Mouse (Mus musculus) forebrain, embryonic 11.5 days (tissue): ENCODE measurements around the gene Sowaha. TPM values are rescaled to one million over a fixed set of nuclear protein-coding genes. Genes with fewer than 3 reads are reported as not detected.

ENCODE experiments used
- ATAC-seq: fragments of 200-750 bp; cut with Nextera tagmentation; replicated peaks from 2 replicates; pipeline ENCODE4 v1.8.0; 2017; ENCODE audit warnings: moderate TSS enrichment; ENCODE audit not compliant: low FRiP score
- DNase-seq: peaks from one replicate; pipeline ENCODE4 v3.0.0-alpha.2; 2017; ENCODE audit warnings: low spot score
- H3K27ac ChIP-seq: fragments of 300-500 bp; sonication (generic); 2 replicates; pipeline ENCODE4 v1.5.1; 2014; ENCODE audit warnings: low read depth, low read length
- H3K27me3 ChIP-seq: fragments of 300-500 bp; sonication (generic); 2 replicates; pipeline ENCODE4 v1.6.1; 2014; ENCODE audit warnings: mild to moderate bottlenecking, low read length, mixed read lengths; ENCODE audit not compliant: control insufficient read depth, insufficient read depth
- H3K36me3 ChIP-seq: fragments of 300-500 bp; sonication (generic); 2 replicates; pipeline ENCODE4 v1.6.1; 2014; ENCODE audit warnings: mild to moderate bottlenecking, low read length, moderate library complexity, mixed read lengths; ENCODE audit not compliant: control insufficient read depth, insufficient read depth
- H3K4me1 ChIP-seq: fragments of 300-500 bp; sonication (generic); replicated peaks from 2 replicates; pipeline ENCODE4 v1.6.1; 2014; ENCODE audit warnings: low read length, mixed read lengths; ENCODE audit not compliant: control insufficient read depth, insufficient read depth
- H3K4me2 ChIP-seq: fragments of 300-500 bp; sonication (generic); 2 replicates; pipeline ENCODE4 v1.6.1; 2014; ENCODE audit warnings: low read depth, mild to moderate bottlenecking, low read length, moderate library complexity, mixed read lengths; ENCODE audit not compliant: severe bottlenecking
- H3K4me3 ChIP-seq: fragments of 300-500 bp; sonication (generic); 2 replicates; pipeline ENCODE4 v1.5.1; 2014; ENCODE audit warnings: low read depth, low read length
- H3K9ac ChIP-seq: fragments of 300-500 bp; sonication (generic); 2 replicates; pipeline ENCODE4 v1.6.1; 2014; ENCODE audit warnings: low read length
- H3K9me3 ChIP-seq: fragments of 300-500 bp; sonication (generic); 2 replicates; pipeline ENCODE4 v1.6.1; 2016; ENCODE audit warnings: low read length, mixed read lengths; ENCODE audit not compliant: control insufficient read depth
- WGBS: fragments of 180-500 bp; shearing (Covaris S2); extraction: QIAGEN DNeasy Blood & Tissue Kit; methylation state at CpG from one replicate; pipeline ENCODE4 v1.1.7; 2014; 5-methylcytosine and 5-hydroxymethylcytosine counted together
- polyA plus RNA-seq: library from polyadenylated mRNA; unstranded; fragments of >200 nt; fragmentation: Nextera tagmentation; extraction: Ambion mirVana; gene quantifications from 2 replicates; pipeline ENCODE4 v1.2.1, GENCODE M21; 2014

Sowaha gene
- polyA plus RNA-seq, 1 experiment from 2014 or later, result 0.77 TPM

DNA sequence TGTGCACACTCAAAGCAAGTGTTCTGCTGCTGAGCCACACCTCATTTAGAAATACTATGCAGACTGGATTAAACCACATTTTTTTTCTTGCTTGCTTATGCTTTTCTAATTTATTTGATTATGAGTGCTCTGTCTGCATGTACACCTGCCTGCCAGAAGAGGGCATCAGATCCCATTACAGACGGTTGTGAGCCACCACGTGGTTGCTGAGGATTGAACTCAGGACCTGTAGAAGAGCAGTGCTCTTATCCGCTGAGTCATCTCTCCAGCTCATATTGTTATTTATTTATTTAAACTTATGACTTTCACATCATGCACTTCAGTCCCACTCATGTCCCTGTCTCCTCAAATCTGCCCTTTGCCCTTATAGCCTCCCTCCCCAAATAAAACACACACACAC lies 5.6 kb upstream of the Sowaha start:
- DNase-seq (no peak), ATAC-seq (no peak)
- 53% methylated on average over 3 of the region's 3 CpGs for WGBS
- H3K27ac ChIP-seq, result no peak overlapping the region
- H3K4me1 ChIP-seq, result peaks cover 5% of the 10 kb centered on the region; the same call in 1 of the 2 replicates
- H3K27me3 ChIP-seq, result peaks cover 11% of the 10 kb centered on the region
- no peaks in the 10 kb centered on the region for H3K9me3 ChIP-seq
- no peaks in the 10 kb centered on the region for H3K36me3 ChIP-seq
- H3K9ac ChIP-seq, result no peak overlapping the region
- no peak overlapping the region for H3K4me2 ChIP-seq
- H3K4me3 ChIP-seq, result no peak overlapping the region

DNA sequence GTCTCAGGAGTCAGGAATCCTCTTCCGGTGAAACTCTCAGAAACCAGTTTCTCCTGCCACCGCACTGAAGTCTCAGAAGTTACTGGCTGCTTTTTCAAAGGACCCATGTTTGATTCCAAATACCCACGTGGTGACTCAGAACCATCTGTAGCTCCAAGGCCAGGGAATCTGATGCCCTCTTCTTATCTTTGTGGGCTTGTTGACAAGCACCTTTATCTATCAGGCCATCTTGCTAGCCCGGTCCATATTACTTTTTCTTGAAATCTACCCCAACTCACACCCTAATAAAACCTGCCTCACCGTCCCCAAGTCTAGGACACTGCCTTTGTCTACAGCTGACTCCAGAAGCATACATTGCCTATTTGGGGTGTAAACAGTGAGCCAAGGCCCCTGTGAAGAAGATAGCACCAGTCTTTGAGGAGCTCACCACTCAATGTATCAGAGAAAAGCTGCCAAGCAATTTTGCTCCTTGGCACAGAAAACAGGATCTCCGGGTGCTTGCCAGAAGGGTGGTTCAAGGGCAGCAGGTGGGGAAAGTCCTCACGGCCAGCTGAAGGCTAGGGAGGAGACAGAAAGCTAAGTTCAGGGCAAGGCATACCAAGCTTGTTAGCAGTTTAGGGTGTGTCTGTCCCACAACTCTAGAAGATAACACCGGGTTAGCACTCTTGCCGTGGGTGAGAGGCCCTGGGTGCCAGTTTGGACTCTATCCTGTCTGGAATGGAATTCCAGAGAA lies 3.3 kb upstream of the Sowaha start:
- no peaks in the 10 kb centered on the region for H3K36me3 ChIP-seq
- no peak overlapping the region for H3K4me3 ChIP-seq
- peaks cover 5% of the 10 kb centered on the region; the same call in 1 of the 2 replicates for H3K9me3 ChIP-seq
- no peak overlapping the region for H3K4me2 ChIP-seq
- no peak overlapping the region for H3K9ac ChIP-seq
- 78% methylated on average over 9 of the region's 9 CpGs for WGBS
- H3K27ac ChIP-seq, result no peak overlapping the region
- peaks cover 20% of the 10 kb centered on the region for H3K4me1 ChIP-seq
- peaks cover 35% of the 10 kb centered on the region for H3K27me3 ChIP-seq
- ATAC-seq (no peak), DNase-seq (no peak)

DNA sequence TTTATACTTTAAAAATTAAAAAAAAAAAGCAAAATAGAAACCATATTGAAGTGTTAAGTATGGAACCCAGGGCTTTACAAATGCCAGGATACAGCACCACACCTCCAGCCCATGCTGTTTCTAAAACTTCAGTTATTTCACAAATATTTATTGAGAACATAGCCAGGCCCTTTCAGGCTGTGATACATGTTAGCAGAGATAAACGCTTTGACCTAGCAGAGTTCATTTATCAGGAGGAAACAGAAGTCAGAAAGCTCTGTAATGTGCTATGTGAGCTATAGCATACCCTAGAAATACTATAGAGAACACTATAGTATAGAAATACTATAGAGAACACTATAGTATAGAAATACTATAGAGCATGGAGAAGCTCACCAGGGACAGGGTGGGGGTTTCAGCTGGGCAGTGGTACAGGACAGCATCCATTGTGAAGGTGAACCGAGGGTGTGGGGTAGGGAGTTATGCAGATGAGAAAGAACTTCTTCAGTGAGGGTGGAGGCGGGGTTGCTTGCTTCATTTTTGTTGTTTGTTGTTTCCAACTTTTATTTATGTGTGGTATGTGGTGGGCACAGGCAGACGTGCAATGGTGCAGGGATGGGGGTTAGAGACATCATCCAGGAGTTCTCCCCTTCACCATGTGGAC lies 1.1 kb upstream of the Sowaha start:
- no peak overlapping the region for H3K4me3 ChIP-seq
- 74% methylated on average over 4 of the region's 4 CpGs for WGBS
- H3K4me1 ChIP-seq, result peaks cover 16% of the 10 kb centered on the region
- ATAC-seq (no peak), DNase-seq (no peak)
- peaks cover 40% of the 10 kb centered on the region for H3K27me3 ChIP-seq
- H3K27ac ChIP-seq, result no peak overlapping the region
- H3K36me3 ChIP-seq, result no peaks in the 10 kb centered on the region
- H3K4me2 ChIP-seq, result no peak overlapping the region
- H3K9ac ChIP-seq, result no peak overlapping the region
- H3K9me3 ChIP-seq, result peaks cover 5% of the 10 kb centered on the region; the same call in 1 of the 2 replicates

DNA sequence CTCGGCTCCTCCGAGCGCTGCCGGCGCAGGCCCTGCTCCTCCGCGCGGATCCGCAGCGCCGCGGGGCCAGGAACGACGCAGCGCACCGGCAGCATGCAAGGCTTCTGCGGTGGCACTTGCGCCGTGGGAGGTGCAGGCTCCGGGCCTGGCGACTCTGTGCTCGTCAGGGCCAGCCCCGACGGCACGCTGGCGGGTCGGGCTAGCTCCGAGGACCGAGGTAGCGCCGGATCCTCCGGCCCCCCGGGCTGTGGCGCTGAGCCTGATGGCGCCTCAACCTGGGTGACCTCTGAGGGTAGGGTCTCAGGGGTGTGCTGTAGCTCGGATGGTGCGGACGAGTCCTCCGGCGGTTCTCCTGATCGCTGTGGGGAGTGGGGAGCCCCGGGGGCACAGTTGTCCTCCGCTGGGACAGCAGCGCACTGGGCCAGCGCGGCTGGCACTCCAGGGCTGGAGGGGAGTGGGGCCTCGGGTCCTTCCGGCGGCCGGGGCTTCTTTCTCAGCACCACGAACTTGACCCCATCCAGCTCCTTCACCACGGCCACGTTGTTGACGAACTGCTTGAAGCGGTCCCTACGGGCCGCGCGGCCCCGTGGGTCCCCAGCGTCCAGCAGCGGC lies 797 bp downstream of the Sowaha start:
- peak; percentile 63 for DNase-seq
- Histone ChIP-seq H3K9ac (peak overlapping the region; percentile 16), H3K27ac (no peak overlapping the region), H3K4me2 (peak overlapping the region; percentile 64), H3K27me3 (peaks cover 40% of the 10 kb centered on the region), H3K36me3 (no peaks in the 10 kb centered on the region), H3K4me3 (peak overlapping the region; percentile 42), H3K9me3 (peaks cover 5% of the 10 kb centered on the region; the same call in 1 of the 2 replicates), H3K4me1 (peaks cover 17% of the 10 kb centered on the region)
- no peak for ATAC-seq
- WGBS, result 2% methylated on average over 59 of the region's 62 CpGs

DNA sequence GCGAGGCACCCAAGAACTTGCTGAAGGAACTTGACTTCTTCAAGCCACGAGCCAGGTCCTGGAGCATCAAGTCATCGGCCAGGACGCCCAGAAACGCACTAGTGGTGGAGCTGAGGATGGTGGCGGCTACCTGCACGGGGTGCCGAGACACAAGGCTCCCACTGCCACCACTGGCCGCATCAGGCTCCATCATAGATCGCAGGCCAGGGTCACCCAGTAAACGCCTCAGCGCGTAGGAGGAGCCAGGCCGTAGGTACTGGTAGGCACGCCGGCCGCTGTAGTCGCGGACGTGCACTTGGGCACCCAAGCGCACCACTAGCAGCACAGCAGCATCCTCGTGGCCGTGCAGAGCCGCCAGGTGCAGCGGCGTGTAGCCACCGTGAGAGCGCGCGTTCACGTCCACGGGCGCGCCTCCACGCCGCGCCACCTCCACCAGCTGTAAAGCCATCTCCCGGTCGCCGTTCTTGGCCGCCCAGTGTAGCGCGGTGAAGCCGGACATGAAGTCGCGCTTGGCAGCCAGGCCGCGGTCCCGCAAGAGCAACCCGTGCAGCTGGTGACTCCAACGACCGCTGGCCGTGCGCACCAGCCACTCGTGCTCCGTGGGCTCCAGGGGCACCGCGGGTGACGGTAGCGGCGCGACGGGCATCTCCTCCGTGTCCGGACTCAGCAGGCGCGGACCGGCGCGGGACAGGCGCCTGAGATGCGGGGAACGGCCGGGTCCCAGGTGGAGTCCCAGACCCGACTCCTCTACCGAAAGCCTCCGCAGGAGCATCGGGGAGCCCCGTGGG lies 1.5 kb downstream of the Sowaha start:
- Histone ChIP-seq H3K27ac (no peak overlapping the region), H3K9ac (0 out of 2 replicates have a peak overlapping the region, but pooled peaks have one; percentile 16)

DNA sequence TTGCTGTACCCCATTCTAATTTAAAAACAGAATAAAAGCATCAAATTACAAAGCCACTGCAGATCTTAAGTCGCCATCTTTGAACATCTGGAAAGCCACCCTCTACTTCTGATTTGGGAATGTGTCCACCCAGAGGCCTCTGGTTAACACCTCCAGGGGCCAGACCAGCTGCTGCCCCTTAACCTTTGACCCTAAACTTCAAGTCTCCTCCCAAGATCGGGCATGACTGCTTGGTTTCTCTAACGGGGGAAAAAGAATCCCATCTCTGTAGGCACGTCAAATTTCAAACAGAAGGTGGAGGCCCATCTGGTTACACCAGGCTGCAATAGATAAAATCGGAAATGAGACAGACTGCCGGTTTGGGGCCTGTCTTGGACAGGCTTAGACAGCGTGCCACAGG lies 2.2 kb downstream of the Sowaha start:
- DNase-seq, result no peak
- peaks cover 40% of the 10 kb centered on the region for H3K27me3 ChIP-seq
- no peak overlapping the region for H3K4me2 ChIP-seq
- H3K36me3 ChIP-seq, result no peaks in the 10 kb centered on the region
- no peak for ATAC-seq
- WGBS, result 47% methylated on average over 7 of the region's 7 CpGs
- no peak overlapping the region for H3K27ac ChIP-seq
- H3K4me1 ChIP-seq, result peaks cover 17% of the 10 kb centered on the region
- H3K4me3 ChIP-seq, result no peak overlapping the region
- no peak overlapping the region for H3K9ac ChIP-seq
- H3K9me3 ChIP-seq, result peaks cover 5% of the 10 kb centered on the region; the same call in 1 of the 2 replicates

More for the DNA sequence above, 1.5 kb downstream of the Sowaha start:
- DNase-seq (peak; percentile 64), ATAC-seq (no peak)
- Histone ChIP-seq H3K27me3 (peaks cover 40% of the 10 kb centered on the region), H3K4me1 (peaks cover 17% of the 10 kb centered on the region), H3K4me3 (peak overlapping the region; percentile 42), H3K9me3 (peaks cover 5% of the 10 kb centered on the region; the same call in 1 of the 2 replicates), H3K36me3 (no peaks in the 10 kb centered on the region), H3K4me2 (peak overlapping the region; percentile 64)
- WGBS, result 6% methylated on average over 79 of the region's 79 CpGs

DNA sequence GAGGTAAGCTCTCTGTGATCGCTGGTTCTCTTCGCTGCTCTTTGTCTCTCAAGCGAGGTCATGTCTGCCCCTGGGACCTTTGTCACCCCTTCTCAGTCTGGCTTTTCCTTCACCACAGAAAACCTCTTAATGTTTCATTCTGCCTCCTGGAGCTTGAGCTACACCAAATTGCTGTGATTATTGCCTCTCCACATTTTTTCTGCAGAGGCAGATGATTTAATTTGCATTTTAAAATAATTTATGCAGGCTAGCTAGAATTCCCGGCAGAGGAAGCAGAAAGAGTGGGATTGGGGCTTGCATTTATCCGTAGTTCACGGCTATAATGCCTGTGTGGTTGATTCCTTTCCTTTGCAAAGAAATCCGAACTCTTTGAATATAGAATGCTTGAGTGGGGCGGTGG lies 4.5 kb downstream of the Sowaha start:
- Histone ChIP-seq H3K27ac (0 out of 2 replicates have a peak overlapping the region, but pooled peaks have one; percentile 5), H3K4me1 (peaks cover 17% of the 10 kb centered on the region), H3K9ac (no peak overlapping the region), H3K4me3 (no peak overlapping the region), H3K27me3 (peaks cover 32% of the 10 kb centered on the region), H3K36me3 (no peaks in the 10 kb centered on the region), H3K9me3 (peaks cover 5% of the 10 kb centered on the region; the same call in 1 of the 2 replicates), H3K4me2 (no peak overlapping the region; the same call in 1 of the 2 replicates)
- DNase-seq (no peak), ATAC-seq (no peak)
- 22% methylated on average over 8 of the region's 8 CpGs for WGBS

DNA sequence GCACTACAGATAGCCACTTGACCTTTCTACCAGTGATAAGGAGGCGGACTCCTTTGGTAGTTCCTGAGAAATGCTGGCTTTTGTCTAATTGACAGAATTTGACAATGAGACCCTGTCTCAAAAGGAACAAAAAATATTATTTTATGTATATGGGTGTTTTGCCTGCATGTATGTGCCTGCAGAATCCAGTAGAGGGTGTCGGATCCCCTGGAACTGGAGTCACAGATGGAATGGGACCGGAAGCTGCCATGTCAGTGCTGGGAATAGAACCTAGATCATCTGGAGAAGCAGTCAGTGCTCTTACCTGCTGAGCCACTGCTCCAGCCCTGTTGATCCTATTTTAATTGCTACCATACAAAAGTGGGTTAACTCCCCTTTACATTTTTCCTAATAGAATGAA lies 7.4 kb downstream of the Sowaha start:
- 77% methylated on average over 3 of the region's 3 CpGs for WGBS
- H3K36me3 ChIP-seq, result no peaks in the 10 kb centered on the region
- DNase-seq, result no peak
- no peak overlapping the region for H3K27ac ChIP-seq
- peaks cover 6% of the 10 kb centered on the region for H3K4me1 ChIP-seq
- no peak overlapping the region for H3K4me3 ChIP-seq
- no peak overlapping the region for H3K9ac ChIP-seq
- H3K9me3 ChIP-seq, result no peaks in the 10 kb centered on the region
- no peak for ATAC-seq
- H3K4me2 ChIP-seq, result no peak overlapping the region
- H3K27me3 ChIP-seq, result peaks cover 5% of the 10 kb centered on the region
